ENCODE assay signal across 19 mouse cellular contexts in the genomic region with DNA sequence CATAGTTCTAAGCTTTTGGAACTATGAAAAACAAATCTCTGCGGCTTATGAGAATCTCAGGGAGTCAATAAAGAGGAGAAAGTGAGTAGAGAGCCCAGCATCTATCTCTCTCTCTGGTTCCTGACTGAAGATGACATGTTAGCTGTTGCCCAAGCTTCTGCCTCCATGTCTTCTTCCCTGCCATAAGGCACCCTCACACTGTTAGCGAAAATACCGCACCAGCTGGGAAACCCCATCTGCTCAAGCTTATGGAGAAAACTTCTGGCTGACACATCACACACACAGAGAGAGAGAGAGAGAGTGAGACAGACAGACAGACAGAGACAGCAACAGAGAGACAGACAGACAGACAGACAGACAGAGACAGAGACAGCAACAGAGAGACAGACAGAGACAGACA. TPM values are rescaled to one million over a fixed set of nuclear protein-coding genes. Genes with fewer than 3 reads are reported as not detected.
DNase-seq lines count a peak whose midpoint lies in the region; ATAC-seq lines count a peak whose summit lies in the region.
"Had no signal": no experiment of that assay in that cellular context is flagged by ENCODE, and none has a peak within 500 bp of the region (broad histone marks: within the 10 kb centered on the region; RNA-seq: fewer than 3 reads in every experiment).

No protein-coding gene starts in this region.

- intact Hi-C loops in left cerebral cortex, postnatal 36 days (cut with DNase I) = no loop called here

- no peak for DNase-seq in hindbrain, embryonic 10.5 days (ENCODE audit: low spot score)
- no peak for DNase-seq in hindbrain, embryonic 14.5 days (ENCODE audit: low spot score)
- peak; percentile 37 to 50 for DNase-seq in layer of hippocampus, postnatal 10 days (ENCODE audit: low spot score in 2 of 2)
- peak; percentile 53 to 56 for DNase-seq in left cerebral cortex, postnatal 36 days (ENCODE audit: low spot score in 2 of 2)
- DNase-seq in limb, embryonic 10.5 days (ENCODE audit: low spot score) = no peak
- no peak for DNase-seq in heart, adult 11 months
- DNase-seq: cerebellum, postnatal 14 days; gastrocnemius, postnatal 25 days; kidney, adult 11 months; kidney, postnatal 4 days; lung, embryonic 14.5 days; retina, postnatal 1 day had no signal

- no peaks in the 10 kb centered on the region for H3K27me3 ChIP-seq in hindbrain, embryonic 10.5 days (ENCODE audit: insufficient read depth, poor library complexity, severe bottlenecking)
- H3K27me3 ChIP-seq in hindbrain, embryonic 14.5 days (ENCODE audit: control insufficient read depth, insufficient read depth, low read length) = no peaks in the 10 kb centered on the region
- no peaks in the 10 kb centered on the region for H3K27me3 ChIP-seq in limb, embryonic 10.5 days (ENCODE audit: low read depth, poor library complexity, severe bottlenecking)
- no peaks in the 10 kb centered on the region for H3K27me3 ChIP-seq in heart, embryonic 12.5 days (replicated peaks)
- no peaks in the 10 kb centered on the region for H3K27me3 ChIP-seq in hindbrain, embryonic 13.5 days
- H3K27me3 ChIP-seq: hindbrain, embryonic 15.5 days; stomach, embryonic 15.5 days had no signal

- 91% methylated on average over 3 of the region's 3 CpGs for WGBS in hindbrain, embryonic 10.5 days
- WGBS in hindbrain, embryonic 14.5 days = 84% methylated on average over 3 of the region's 3 CpGs
- 95% methylated on average over 3 of the region's 3 CpGs for WGBS in limb, embryonic 10.5 days
- 95% methylated on average over 3 of the region's 3 CpGs for WGBS in heart, embryonic 12.5 days
- 88% methylated on average over 3 of the region's 3 CpGs for WGBS in hindbrain, embryonic 13.5 days

- no peak for ATAC-seq in hindbrain, embryonic 14.5 days (ENCODE audit: low FRiP score)
- no peak for ATAC-seq in heart, embryonic 12.5 days (ENCODE audit: insufficient number of reproducible peaks, low FRiP score)
- no peak for ATAC-seq in hindbrain, embryonic 13.5 days (ENCODE audit: low FRiP score)

- 0 out of 2 replicates have a peak overlapping the region, but pooled peaks have one; percentile 16 for H3K27ac ChIP-seq in hindbrain, embryonic 10.5 days
- no peak overlapping the region for H3K27ac ChIP-seq in hindbrain, embryonic 14.5 days
- H3K27ac ChIP-seq in limb, embryonic 10.5 days = no peak overlapping the region
- no peak overlapping the region for H3K27ac ChIP-seq in heart, embryonic 12.5 days (ENCODE audit: poor library complexity, severe bottlenecking)
- no peak overlapping the region for H3K27ac ChIP-seq in hindbrain, embryonic 13.5 days
- H3K27ac ChIP-seq: hindbrain, embryonic 15.5 days; stomach, embryonic 15.5 days had no signal

- H3K9ac ChIP-seq in hindbrain, embryonic 14.5 days = no peak overlapping the region
- no peak overlapping the region for H3K9ac ChIP-seq in heart, embryonic 12.5 days
- H3K9ac ChIP-seq in hindbrain, embryonic 13.5 days = no peak overlapping the region
- H3K9ac ChIP-seq: hindbrain, embryonic 15.5 days; lung, embryonic 14.5 days; stomach, embryonic 15.5 days had no signal

- no peaks in the 10 kb centered on the region for H3K4me1 ChIP-seq in hindbrain, embryonic 10.5 days (replicated peaks)
- H3K4me1 ChIP-seq in hindbrain, embryonic 14.5 days (replicated peaks; ENCODE audit: control insufficient read depth, insufficient read depth, low read length) = no peaks in the 10 kb centered on the region
- H3K4me1 ChIP-seq in limb, embryonic 10.5 days = no peaks in the 10 kb centered on the region
- peaks cover 24% of the 10 kb centered on the region for H3K4me1 ChIP-seq in heart, embryonic 12.5 days (replicated peaks)
- H3K4me1 ChIP-seq in hindbrain, embryonic 13.5 days (replicated peaks) = no peaks in the 10 kb centered on the region
- H3K4me1 ChIP-seq: hindbrain, embryonic 15.5 days; stomach, embryonic 15.5 days had no signal

- H3K36me3 ChIP-seq in hindbrain, embryonic 10.5 days = no peaks in the 10 kb centered on the region
- no peaks in the 10 kb centered on the region for H3K36me3 ChIP-seq in hindbrain, embryonic 14.5 days (replicated peaks; ENCODE audit: control insufficient read depth, insufficient read depth)
- no peaks in the 10 kb centered on the region for H3K36me3 ChIP-seq in limb, embryonic 10.5 days
- H3K36me3 ChIP-seq in heart, embryonic 12.5 days = no peaks in the 10 kb centered on the region
- H3K36me3 ChIP-seq in hindbrain, embryonic 13.5 days = no peaks in the 10 kb centered on the region
- H3K36me3 ChIP-seq: hindbrain, embryonic 15.5 days; stomach, embryonic 15.5 days had no signal

- H3K4me3 ChIP-seq in hindbrain, embryonic 10.5 days = no peak overlapping the region
- no peak overlapping the region for H3K4me3 ChIP-seq in hindbrain, embryonic 14.5 days (replicated peaks; ENCODE audit: low read length)
- H3K4me3 ChIP-seq in limb, embryonic 10.5 days = no peak overlapping the region
- H3K4me3 ChIP-seq in heart, embryonic 12.5 days = no peak overlapping the region
- no peak overlapping the region for H3K4me3 ChIP-seq in hindbrain, embryonic 13.5 days
- H3K4me3 ChIP-seq: hindbrain, embryonic 15.5 days; stomach, embryonic 15.5 days had no signal

- no peak overlapping the region for H3K4me2 ChIP-seq in hindbrain, embryonic 14.5 days (replicated peaks)
- no peak overlapping the region for H3K4me2 ChIP-seq in heart, embryonic 12.5 days
- H3K4me2 ChIP-seq in hindbrain, embryonic 13.5 days = no peak overlapping the region
- H3K4me2 ChIP-seq: heart, embryonic 11.5 days; hindbrain, embryonic 15.5 days; lung, embryonic 14.5 days; stomach, embryonic 15.5 days had no signal

- no peaks in the 10 kb centered on the region for H3K9me3 ChIP-seq in hindbrain, embryonic 10.5 days
- H3K9me3 ChIP-seq in hindbrain, embryonic 14.5 days (ENCODE audit: control insufficient read depth, low read length) = no peaks in the 10 kb centered on the region
- H3K9me3 ChIP-seq in limb, embryonic 10.5 days (replicated peaks) = no peaks in the 10 kb centered on the region
- no peaks in the 10 kb centered on the region for H3K9me3 ChIP-seq in heart, embryonic 12.5 days (replicated peaks)
- H3K9me3 ChIP-seq in hindbrain, embryonic 13.5 days = no peaks in the 10 kb centered on the region
- H3K9me3 ChIP-seq: hindbrain, embryonic 15.5 days; stomach, embryonic 15.5 days had no signal

RNA-seq across cellular contexts. Expression of a gene that starts 15.2 kb away (rescaled TPM):
- 0.08 and 0.25 TPM in 2 replicates for polyA plus RNA-seq in hindbrain, embryonic 10.5 days (2016; fragmentation: Nextera tagmentation; extraction: Ambion mirVana)
- 0.16 and 0.32 TPM in 2 replicates for polyA plus RNA-seq in hindbrain, embryonic 14.5 days (2014; fragmentation: Nextera tagmentation; extraction: Ambion mirVana)
- 1 to 10 TPM; 1.4 to 1.7 TPM for total RNA-seq in layer of hippocampus, postnatal 10 days (2021)
- 1 to 10 TPM; 1.2 TPM for total RNA-seq in left cerebral cortex, postnatal 36 days (2021)
- polyA plus RNA-seq in limb, embryonic 10.5 days (2016; fragmentation: Nextera tagmentation; extraction: Ambion mirVana) = 0.08 and 0.28 TPM in 2 replicates
- 105 and 108 TPM in 2 replicates for polyA plus RNA-seq in heart, embryonic 12.5 days (2016; fragmentation: Nextera tagmentation; extraction: Ambion mirVana)
- 0.97 and 1.1 TPM in 2 replicates for polyA plus RNA-seq in hindbrain, embryonic 13.5 days (2015; fragmentation: Nextera tagmentation; extraction: Ambion mirVana)
- total RNA-seq: megakaryocyte progenitor cell, adult 5-6 weeks had no signal
- polyA plus RNA-seq: liver, adult 2 months had no signal

Comparison
In these comparisons a context has a peak if more than half of its experiments do, and no peak if none do; other contexts are left out.
1. DNase-seq: peak in layer of hippocampus, postnatal 10 days (2 of 2) and left cerebral cortex, postnatal 36 days (2 of 2); none in hindbrain, embryonic 10.5 days (single experiment), hindbrain, embryonic 14.5 days (single experiment), limb, embryonic 10.5 days (single experiment) and heart, adult 11 months (single experiment).
2. RNA of a gene that starts 15.2 kb away (polyA plus RNA-seq): 105 to 108 TPM in heart, embryonic 12.5 days; 0.97 to 1.1 TPM in hindbrain, embryonic 13.5 days, 0.16 to 0.32 TPM in hindbrain, embryonic 14.5 days, 0.08 to 0.28 TPM in limb, embryonic 10.5 days and 0.08 to 0.25 TPM in hindbrain, embryonic 10.5 days; every median in the first group is over 10 times any median in the second.